Mouse (Mus musculus) kidney, embryonic 15.5 days (tissue): ENCODE data around the gene Riox1. TPM values are rescaled to one million over a fixed set of nuclear protein-coding genes. Genes with fewer than 3 reads are reported as not detected.
"Not testable (repeated sequence)": the region's sequence is repeated elsewhere in the genome, so short reads cannot be mapped to it uniquely, and the experiment has no call there.

Source experiments
- ATAC-seq: fragments of 200-750 bp; cut with Nextera tagmentation; replicated peaks from 2 replicates; pipeline ENCODE4 v1.8.0; 2017; ENCODE audit warnings: moderate TSS enrichment; ENCODE audit not compliant: low FRiP score
- H3K27ac ChIP-seq: fragments of 300-500 bp; sonication (generic); 2 replicates; pipeline ENCODE4 v1.5.1; 2015; ENCODE audit warnings: mild to moderate bottlenecking, inconsistent platforms
- H3K27me3 ChIP-seq: fragments of 300-500 bp; sonication (generic); 2 replicates; pipeline ENCODE4 v1.6.1; 2015; ENCODE audit warnings: inconsistent platforms
- H3K36me3 ChIP-seq: fragments of 300-500 bp; sonication (generic); 2 replicates; pipeline ENCODE4 v1.6.1; 2015; ENCODE audit warnings: inconsistent platforms
- H3K4me1 ChIP-seq: fragments of 300-500 bp; sonication (generic); 2 replicates; pipeline ENCODE4 v1.6.1; 2015; ENCODE audit warnings: inconsistent platforms
- H3K4me2 ChIP-seq: fragments of 300-500 bp; sonication (generic); 2 replicates; pipeline ENCODE4 v1.6.1; 2015; ENCODE audit warnings: moderate library complexity, mild to moderate bottlenecking, inconsistent platforms
- H3K4me3 ChIP-seq: fragments of 300-500 bp; sonication (generic); replicated peaks from 2 replicates; pipeline ENCODE4 v1.5.1; 2015; ENCODE audit warnings: mild to moderate bottlenecking, inconsistent platforms
- H3K9ac ChIP-seq: fragments of 300-500 bp; sonication (generic); 2 replicates; pipeline ENCODE4 v1.6.1; 2015; ENCODE audit warnings: mild to moderate bottlenecking, inconsistent platforms
- H3K9me3 ChIP-seq: fragments of 300-500 bp; sonication (generic); replicated peaks from 2 replicates; pipeline ENCODE4 v1.6.1; 2016; ENCODE audit warnings: inconsistent platforms
- WGBS: fragments of 180-500 bp; shearing (Covaris S2); methylation state at CpG from one replicate; pipeline ENCODE4 v1.1.7; 2015; ENCODE audit warnings: mixed read lengths; 5-methylcytosine and 5-hydroxymethylcytosine counted together
- polyA plus RNA-seq: library from polyadenylated mRNA; unstranded; fragments of >200 nt; fragmentation: Nextera tagmentation; extraction: Ambion mirVana; gene quantifications from 2 replicates; pipeline ENCODE4 v1.2.1, GENCODE M21; 2015

Gene Riox1
- polyA plus RNA-seq, 1 experiment from 2014 or later = 14.1 TPM

DNA sequence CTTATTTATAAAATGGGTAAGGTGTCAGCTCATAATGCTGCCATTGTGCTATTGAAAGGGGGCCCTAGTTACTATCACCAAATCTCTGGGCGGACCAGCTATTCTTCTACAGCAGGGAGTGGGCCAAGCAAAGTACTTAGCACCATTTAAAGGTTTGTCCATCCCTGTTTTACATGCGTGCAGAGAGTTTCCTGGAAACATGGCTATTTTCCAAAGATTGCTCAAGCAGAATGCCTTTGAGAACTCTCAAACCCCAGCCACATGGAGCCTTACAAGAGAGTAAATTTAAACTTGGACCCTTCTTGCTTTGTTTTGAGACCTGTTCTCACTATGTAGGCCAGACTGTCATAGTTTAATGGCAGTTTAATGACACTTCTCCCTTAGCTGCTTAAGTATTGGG, 24.3 kb upstream of the Riox1 start:
- H3K27ac ChIP-seq = peak overlapping the region; percentile 51; the same call in 1 of the 2 replicates
- no peaks in the 10 kb centered on the region for H3K27me3 ChIP-seq
- no peak for ATAC-seq
- H3K4me2 ChIP-seq = no peak overlapping the region
- H3K4me3 ChIP-seq = no peak overlapping the region
- no peaks in the 10 kb centered on the region for H3K9me3 ChIP-seq
- H3K9ac ChIP-seq = no peak overlapping the region
- H3K4me1 ChIP-seq = peaks cover 28% of the 10 kb centered on the region
- no peaks in the 10 kb centered on the region for H3K36me3 ChIP-seq
- WGBS = 69% methylated on average over 2 of the region's 2 CpGs

DNA sequence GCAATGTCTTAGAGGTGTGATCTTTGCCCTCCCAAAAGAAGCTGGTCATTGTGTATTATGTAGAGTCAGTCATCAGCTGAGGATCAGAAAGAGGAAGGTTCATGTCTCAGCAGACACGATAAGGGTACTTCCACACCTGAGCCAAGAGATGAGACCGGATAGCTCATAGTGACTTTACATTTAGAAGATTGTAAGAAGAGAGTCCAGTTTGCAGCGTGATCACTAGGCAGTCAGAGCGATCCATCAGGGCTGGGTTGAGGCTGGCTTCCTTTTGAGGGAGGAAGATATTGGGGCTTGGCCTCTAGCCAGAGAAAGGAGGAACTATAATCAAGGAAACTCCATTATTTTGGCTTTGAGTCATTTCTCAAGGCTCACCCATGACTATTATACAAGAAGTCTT, 22.7 kb upstream of the Riox1 start:
- Histone ChIP-seq H3K27me3 (no peaks in the 10 kb centered on the region), H3K36me3 (no peaks in the 10 kb centered on the region), H3K9me3 (no peaks in the 10 kb centered on the region), H3K4me1 (peaks cover 25% of the 10 kb centered on the region), H3K4me3 (no peak overlapping the region), H3K4me2 (no peak overlapping the region), H3K9ac (no peak overlapping the region), H3K27ac (no peak overlapping the region)
- 68% methylated on average over 4 of the region's 4 CpGs for WGBS
- ATAC-seq = no peak

- WGBS = 46% methylated on average over 2 of the region's 2 CpGs
- no peak for ATAC-seq
- Histone ChIP-seq H3K27me3 (no peaks in the 10 kb centered on the region), H3K9me3 (no peaks in the 10 kb centered on the region), H3K36me3 (no peaks in the 10 kb centered on the region), H3K9ac (no peak overlapping the region), H3K4me3 (no peak overlapping the region), H3K4me1 (peaks cover 12% of the 10 kb centered on the region), H3K27ac (0 out of 2 replicates have a peak overlapping the region, but pooled peaks have one; percentile 57), H3K4me2 (no peak overlapping the region)
Observed at GRCm38 (mm10) chr12:83929186-83929804, 21.1 kb upstream of the Riox1 start.

GRCm38 (mm10) chr12:83937600-83937999, 12.8 kb upstream of the Riox1 start:
- Histone ChIP-seq H3K9me3 (no peaks in the 10 kb centered on the region), H3K36me3 (no peaks in the 10 kb centered on the region), H3K27me3 (no peaks in the 10 kb centered on the region), H3K4me1 (no peaks in the 10 kb centered on the region), H3K4me2 (no peak overlapping the region), H3K4me3 (no peak overlapping the region), H3K9ac (no peak overlapping the region), H3K27ac (no peak overlapping the region)
- WGBS = 67% methylated on average over 10 of the region's 10 CpGs
- no peak for ATAC-seq

- 45% methylated on average over 1 of the region's 1 CpGs for WGBS
- not testable (repeated sequence) for ATAC-seq, H3K9ac ChIP-seq, H3K4me3 ChIP-seq, H3K4me2 ChIP-seq, H3K9me3 ChIP-seq, H3K27ac ChIP-seq, H3K36me3 ChIP-seq, H3K27me3 ChIP-seq, H3K4me1 ChIP-seq
Observed at GRCm38 (mm10) chr12:83938592-83938991, 11.8 kb upstream of the Riox1 start.

DNA sequence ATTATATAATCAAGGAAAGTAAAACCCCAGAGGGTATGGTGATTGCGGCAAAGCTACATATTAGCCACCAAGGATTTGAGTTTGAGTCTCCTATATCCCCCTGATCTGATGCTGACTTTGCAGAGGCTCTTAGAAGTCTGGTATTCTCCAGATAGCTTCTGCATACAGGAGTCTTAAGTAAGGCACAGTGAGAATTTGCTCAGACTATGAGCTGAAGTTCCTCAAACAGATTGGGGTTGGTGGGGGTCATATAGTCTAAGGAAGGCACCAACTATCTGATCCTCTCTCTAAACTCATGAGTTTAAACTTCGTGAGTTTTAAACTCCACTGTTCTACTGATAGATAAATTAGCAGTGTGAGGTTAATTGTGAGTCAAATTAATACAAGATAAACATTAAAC, 11.1 kb upstream of the Riox1 start:
- Histone ChIP-seq H3K9ac (no peak overlapping the region), H3K27ac (no peak overlapping the region), H3K9me3 (no peaks in the 10 kb centered on the region), H3K27me3 (no peaks in the 10 kb centered on the region), H3K4me2 (no peak overlapping the region), H3K4me3 (no peak overlapping the region), H3K36me3 (no peaks in the 10 kb centered on the region), H3K4me1 (no peaks in the 10 kb centered on the region)
- ATAC-seq = no peak
- 87% methylated on average over 2 of the region's 2 CpGs for WGBS

GRCm38 (mm10) chr12:83940031-83940430, 10.4 kb upstream of the Riox1 start:
- H3K36me3 ChIP-seq = no peaks in the 10 kb centered on the region
- H3K27me3 ChIP-seq = no peaks in the 10 kb centered on the region
- H3K4me1 ChIP-seq = no peaks in the 10 kb centered on the region
- no peak overlapping the region for H3K27ac ChIP-seq
- ATAC-seq = no peak
- no peak overlapping the region for H3K9ac ChIP-seq
- WGBS = 70% methylated on average over 4 of the region's 4 CpGs
- H3K4me3 ChIP-seq = no peak overlapping the region
- H3K9me3 ChIP-seq = no peaks in the 10 kb centered on the region
- H3K4me2 ChIP-seq = no peak overlapping the region

GRCm38 (mm10) chr12:83941938-83942337, 8.5 kb upstream of the Riox1 start:
- ATAC-seq = no peak
- Histone ChIP-seq H3K9me3 (0 out of 2 replicates have a peak, but pooled peaks cover 2% of the 10 kb centered on the region), H3K4me1 (no peaks in the 10 kb centered on the region), H3K27ac (no peak overlapping the region), H3K27me3 (no peaks in the 10 kb centered on the region), H3K9ac (no peak overlapping the region), H3K4me2 (no peak overlapping the region), H3K4me3 (no peak overlapping the region), H3K36me3 (no peaks in the 10 kb centered on the region)
- WGBS = 77% methylated on average over 3 of the region's 3 CpGs

DNA sequence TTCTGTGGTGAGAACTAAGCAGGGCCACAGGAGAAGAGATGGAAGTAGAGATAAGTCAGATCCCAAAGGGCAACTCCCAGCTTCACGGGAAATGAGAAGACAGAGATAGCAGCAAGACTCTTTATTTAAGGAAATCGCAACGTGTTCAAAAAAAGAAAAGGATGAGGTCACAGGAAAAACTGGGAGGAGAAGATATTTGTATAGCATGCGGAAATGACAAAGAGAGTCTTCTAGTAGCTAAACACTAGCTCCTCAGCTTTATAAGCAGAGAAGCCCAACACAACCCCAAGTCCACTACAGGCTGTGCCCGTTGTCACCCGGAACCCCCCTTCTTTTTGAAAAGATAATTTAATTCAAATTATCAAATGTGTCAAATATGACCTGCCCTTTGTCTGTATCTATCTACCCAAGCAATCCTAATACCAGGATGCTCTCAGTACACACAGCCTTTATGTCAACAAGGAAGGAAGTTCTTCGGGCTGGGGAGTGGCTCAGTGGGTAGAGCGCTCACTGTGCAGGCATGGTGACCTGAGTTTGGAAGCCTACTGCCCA, 3.1 kb upstream of the Riox1 start:
- peaks cover 20% of the 10 kb centered on the region for H3K4me1 ChIP-seq
- H3K4me2 ChIP-seq = no peak overlapping the region
- H3K27ac ChIP-seq = peak overlapping the region; percentile 56
- H3K9me3 ChIP-seq = 0 out of 2 replicates have a peak, but pooled peaks cover 2% of the 10 kb centered on the region
- H3K9ac ChIP-seq = no peak overlapping the region
- WGBS = 82% methylated on average over 8 of the region's 8 CpGs
- no peak overlapping the region for H3K4me3 ChIP-seq
- peaks cover 4% of the 10 kb centered on the region; the same call in 1 of the 2 replicates for H3K36me3 ChIP-seq
- no peak for ATAC-seq
- no peaks in the 10 kb centered on the region for H3K27me3 ChIP-seq

- Histone ChIP-seq H3K4me1 (peaks cover 34% of the 10 kb centered on the region), H3K27me3 (no peaks in the 10 kb centered on the region), H3K36me3 (peaks cover 19% of the 10 kb centered on the region), H3K4me2 (no peak overlapping the region), H3K9me3 (0 out of 2 replicates have a peak, but pooled peaks cover 2% of the 10 kb centered on the region), H3K9ac (no peak overlapping the region), H3K4me3 (no peak overlapping the region), H3K27ac (no peak overlapping the region)
- WGBS = 78% methylated on average over 4 of the region's 4 CpGs
- ATAC-seq = no peak
Observed at GRCm38 (mm10) chr12:83949043-83949442, 1.4 kb upstream of the Riox1 start.

DNA sequence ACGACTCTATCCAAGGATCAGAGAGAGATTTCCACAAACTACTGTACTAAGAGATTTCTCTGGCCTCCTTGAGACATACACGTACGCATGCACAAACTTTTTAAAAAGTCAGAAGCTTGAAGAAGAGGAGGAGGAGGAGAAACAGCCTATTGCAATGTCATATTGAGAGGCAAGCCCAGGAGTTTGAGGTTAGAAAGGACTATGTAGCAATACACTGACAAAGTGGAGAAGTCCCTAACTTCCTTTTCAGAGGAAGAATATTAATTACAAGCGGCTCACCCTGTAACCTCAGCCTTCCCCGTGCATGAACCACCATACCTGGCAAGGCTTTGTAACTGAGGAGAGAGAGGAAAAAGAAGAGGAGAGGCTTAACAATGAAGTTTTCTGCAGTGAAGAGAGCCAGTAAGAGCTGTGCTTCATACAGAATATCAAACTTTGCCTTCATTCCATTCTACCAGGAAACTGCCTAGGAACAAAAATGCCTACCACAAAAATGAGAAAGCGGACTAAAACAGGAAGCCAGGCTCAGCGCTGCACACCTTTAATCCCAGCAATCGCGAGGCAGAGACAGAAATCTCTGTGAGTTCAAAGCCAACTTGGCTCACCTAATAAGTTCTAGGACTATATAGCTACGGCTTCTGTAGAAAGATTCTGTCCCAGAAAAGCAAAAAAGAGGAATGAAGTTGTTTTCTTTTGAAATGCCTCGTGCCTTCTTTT, 474 bp upstream of the Riox1 start:
- Histone ChIP-seq H3K27me3 (no peaks in the 10 kb centered on the region), H3K9me3 (0 out of 2 replicates have a peak, but pooled peaks cover 2% of the 10 kb centered on the region), H3K4me3 (peak overlapping the region; percentile 89), H3K4me1 (peaks cover 34% of the 10 kb centered on the region), H3K4me2 (peak overlapping the region; percentile 81), H3K27ac (peak overlapping the region; percentile 87), H3K9ac (peak overlapping the region; percentile 84), H3K36me3 (peaks cover 19% of the 10 kb centered on the region)
- WGBS = 26% methylated on average over 11 of the region's 11 CpGs
- ATAC-seq = no peak
